Mouse (Mus musculus) monocyte, adult 5-6 weeks (primary cell): Measurements from ENCODE around the gene Gm8947. TPM values are rescaled to one million over a fixed set of nuclear protein-coding genes. Genes with fewer than 3 reads are reported as not detected.
"Not testable (repeated sequence)": the region's sequence is repeated elsewhere in the genome, so short reads cannot be mapped to it uniquely, and the experiment has no call there.

Experiments used
- ATAC-seq: fragments of 153-309, 156-312 bp; replicated peaks from 2 replicates; pipeline ENCODE4 v1.8.0; 2017; ENCODE audit warnings: mild to moderate bottlenecking; ENCODE audit not compliant: low TSS enrichment, insufficient number of reproducible peaks, severe bottlenecking, poor library complexity, low FRiP score
- total RNA-seq: library from RNA; stranded (forward); fragments of 200-1000, 200-491, 200-594 nt; gene quantifications from 3 replicates; pipeline ENCODE4 v1.2.3, GENCODE M21; 2017

The Gm8947 gene
- total RNA-seq, 1 experiment from 2014 or later, result not detected

DNA sequence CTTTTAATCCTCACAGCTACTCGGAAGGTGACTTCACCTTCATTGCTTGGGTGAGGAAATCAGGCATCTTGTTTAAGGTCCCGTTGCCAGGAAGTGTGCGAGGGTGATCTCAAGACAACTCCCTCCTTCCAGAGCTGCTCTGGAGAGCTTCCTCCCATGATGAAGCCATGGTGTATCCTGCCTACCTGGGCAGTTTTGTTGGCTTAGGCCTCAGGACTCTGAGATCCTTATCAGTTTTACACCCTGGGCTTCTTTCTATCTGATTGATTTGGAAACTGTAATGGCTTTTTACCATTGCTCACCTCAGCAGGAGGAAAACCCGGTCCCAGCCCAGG is 14.3 kb upstream of the Gm8947 start:
- no peak for ATAC-seq

DNA sequence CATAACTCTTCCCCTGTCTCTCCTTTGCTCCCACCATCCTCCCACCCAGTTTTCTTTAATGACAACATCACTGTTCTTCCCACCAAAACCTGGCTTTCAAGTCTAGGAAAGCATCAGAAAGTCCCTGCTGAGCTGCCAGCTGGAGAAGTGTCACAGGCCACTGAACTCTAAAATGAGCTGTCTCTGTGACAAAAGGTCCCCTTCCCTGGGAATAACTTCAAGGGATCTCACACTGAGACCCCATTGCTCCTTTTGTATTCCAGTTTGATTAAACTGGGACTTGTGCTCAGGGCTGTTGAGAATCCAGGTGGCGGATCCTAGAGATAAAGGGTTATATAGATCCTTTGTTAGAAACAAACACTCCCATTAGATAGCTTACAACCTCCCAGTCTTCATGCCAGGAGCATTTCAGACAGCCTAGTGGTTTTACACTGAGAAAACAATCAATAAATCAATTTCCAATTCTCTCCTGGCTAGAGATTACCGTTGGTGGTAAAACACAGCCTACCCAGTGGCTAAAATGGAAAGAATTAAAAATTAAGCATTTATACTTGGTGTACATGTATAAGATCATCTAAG is 13.6 kb upstream of the Gm8947 start:
- ATAC-seq, result no peak

DNA sequence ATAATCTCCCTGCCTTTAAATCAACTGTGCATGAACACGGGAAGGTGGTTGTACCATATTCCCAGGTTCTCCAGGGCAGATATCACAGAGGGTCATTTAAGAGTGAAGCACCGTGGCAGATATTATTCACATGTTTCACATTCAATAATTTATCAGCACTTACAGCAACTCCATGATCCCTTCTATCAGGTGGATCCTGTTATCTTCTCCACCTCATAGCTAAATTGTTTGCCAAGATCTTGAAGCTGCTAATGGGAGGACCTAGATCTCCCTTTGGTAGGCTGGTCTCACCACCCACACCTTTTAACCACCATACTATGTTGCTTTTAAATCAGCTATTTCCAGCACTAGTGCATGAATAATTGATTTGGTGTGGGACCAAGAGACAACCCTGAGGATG is 12.0 kb upstream of the Gm8947 start:
- ATAC-seq, result no peak

DNA sequence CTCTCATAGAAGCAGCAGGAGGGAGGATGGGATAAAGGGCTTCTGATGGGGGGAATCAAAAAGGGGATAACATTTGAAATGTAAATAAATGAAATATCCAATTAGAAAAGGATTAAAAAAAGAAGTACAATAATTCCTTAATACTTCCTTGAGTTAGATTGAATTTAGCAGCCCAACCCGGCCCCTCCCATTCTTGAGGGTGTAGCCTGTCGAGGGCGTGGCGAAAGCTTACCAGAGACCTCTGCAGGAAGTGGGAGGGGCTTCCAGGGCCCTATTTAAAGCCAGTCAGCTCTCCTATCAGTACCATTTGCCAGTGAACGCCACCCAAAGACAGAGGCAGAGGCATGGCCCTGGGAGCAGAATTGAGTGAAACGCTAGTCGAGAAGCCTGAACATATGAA is 9.9 kb upstream of the Gm8947 start, which contains the start of gene Gm47985:
Gm47985 (plus strand) TSS at position 272 of the 400 bp plus-strand sequence.
- ATAC-seq, result not testable (repeated sequence)

DNA sequence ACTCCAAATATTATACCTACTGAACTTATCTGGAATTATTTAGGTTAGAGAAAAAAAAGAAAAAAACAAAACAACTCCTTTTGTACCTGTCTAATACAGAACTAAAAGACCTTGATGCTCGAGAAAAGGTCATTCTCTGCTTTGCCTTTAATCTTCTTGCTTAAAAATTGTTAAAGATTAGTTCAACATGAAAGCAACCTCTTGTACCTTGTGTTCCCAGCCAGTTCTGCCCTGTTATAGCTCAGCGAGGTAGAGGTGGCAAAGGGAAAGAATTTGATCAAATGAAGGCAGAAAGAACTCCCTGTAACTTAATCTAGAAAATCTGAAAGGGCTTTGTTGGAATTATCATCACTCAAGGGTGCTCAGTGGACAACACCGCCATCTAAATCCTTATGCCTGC is 6.0 kb upstream of the Gm8947 start:
- not testable (repeated sequence) for ATAC-seq

DNA sequence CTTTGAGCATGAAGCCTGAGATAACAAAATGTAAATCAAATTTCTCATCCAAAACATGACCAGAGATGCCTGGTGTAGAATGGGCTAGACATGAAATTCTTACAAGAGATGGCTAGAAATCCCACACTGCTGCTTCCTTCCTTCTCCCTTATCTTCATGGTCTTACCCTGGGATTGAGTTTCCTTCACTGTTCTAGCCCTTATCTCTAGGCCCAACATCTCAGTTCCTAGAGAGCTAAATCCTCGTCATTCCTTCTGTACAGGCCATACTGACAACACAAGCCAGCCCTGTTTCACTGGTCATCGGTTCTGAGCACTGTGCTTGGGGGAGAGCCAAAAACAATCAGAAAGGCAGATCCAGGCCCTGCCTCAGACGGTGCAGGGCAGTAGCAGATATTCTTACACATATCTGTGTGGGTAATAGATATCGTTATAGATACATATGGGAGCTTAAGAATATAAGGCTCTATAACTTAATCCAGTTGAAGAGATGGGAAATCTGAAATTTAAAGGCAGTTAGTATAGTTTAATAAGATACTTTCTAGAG is 5.2 kb upstream of the Gm8947 start:
- not testable (repeated sequence) for ATAC-seq

DNA sequence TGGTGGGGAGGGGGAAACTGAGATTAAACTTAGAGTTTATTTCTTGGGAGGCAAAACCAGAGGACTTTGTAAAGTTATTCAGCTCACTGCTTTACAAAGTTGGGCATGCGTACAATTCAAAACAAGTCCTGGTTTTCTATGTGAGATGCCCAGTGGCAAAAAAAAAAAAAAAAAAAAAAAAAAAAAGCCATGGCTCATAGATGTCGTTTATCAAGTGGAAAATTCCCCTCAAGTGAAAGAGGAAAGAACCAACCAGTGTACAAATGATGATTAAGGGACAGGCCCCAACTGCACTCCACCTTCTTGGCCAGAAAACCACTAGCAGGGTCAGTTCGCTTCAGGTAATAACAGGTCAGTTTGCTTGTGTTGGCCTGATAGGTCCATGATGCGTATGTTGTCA is 3.7 kb upstream of the Gm8947 start:
- ATAC-seq, result no peak

DNA sequence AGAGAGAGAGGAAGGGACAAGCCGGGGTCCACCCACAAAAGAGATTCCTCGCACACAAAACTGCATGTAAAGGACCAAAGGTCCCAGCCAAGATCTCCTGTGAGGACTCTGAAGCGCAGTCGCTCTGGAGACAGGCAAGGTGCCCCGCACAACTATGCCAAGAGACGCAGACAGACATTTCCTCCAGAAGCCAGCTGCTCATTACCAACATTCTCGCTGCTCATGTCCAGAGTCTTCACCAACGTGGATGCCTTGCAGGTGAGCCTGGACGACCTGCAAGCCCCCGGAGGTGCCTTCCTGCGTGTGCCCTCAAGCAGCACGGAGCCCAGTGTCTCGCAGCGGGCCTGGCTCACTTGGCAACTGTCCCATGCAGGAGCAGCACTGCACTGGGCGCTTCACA is 563 bp downstream of the Gm8947 start:
- ATAC-seq, result not testable (repeated sequence)

DNA sequence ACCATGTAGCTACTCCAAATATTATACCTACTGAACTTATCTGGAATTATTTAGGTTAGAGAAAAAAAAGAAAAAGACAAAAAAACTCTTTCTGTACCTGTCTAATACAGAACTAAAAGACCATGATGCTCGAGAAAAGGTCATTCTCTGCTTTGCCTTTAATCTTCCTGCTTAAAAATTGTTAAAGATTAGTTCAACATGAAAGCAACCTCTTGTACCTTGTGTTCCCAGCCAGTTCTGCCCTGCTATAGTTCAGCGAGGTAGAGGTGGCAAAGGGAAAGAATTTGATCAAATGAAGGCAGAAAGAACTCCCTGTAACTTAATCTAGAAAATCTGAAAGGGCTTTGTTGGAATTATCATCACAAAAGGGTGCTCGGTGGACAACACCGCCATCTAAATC is 3.8 kb downstream of the Gm8947 start:
- ATAC-seq, result not testable (repeated sequence)

DNA sequence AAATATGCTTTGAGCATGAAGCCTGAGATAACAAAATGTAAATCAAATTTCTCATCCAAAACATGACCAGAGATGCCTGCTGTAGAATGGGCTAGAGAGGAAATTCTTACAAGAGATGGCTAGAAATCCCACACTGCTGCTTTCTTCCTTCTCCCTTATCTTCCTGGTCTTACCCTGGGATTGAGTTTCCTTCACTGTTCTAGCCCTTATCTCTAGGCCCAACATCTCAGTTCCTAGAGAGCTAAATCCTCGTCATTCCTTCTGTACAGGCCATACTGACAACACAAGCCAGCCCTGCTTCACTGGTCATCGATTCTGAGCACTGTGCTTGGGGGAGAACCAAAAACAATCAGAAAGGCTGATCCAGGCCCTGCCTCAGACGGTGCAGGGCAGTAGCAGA is 4.5 kb downstream of the Gm8947 start:
- not testable (repeated sequence) for ATAC-seq

DNA sequence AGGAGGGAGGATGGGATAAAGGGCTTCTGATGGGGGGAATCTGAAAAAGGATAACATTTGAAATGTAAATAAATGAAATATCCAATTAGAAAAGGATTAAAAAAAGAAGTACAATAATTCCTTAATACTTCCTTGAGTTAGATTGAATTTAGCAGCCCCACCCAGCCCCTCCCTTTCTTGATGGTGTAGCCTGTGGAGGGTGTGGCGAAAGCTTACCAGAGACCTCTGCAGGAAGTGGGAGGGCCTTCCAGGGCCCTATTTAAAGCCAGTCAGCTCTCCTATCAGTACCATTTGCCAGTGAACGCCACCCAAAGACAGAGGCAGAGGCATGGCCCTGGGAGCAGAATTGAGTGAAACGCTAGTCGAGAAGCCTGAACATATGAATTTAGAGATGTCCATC is 5.9 kb downstream of the Gm8947 start, which contains the start of gene Gm47995:
Gm47995 (plus strand) TSS at position 329 of the 400 bp plus-strand sequence.
- not testable (repeated sequence) for ATAC-seq

DNA sequence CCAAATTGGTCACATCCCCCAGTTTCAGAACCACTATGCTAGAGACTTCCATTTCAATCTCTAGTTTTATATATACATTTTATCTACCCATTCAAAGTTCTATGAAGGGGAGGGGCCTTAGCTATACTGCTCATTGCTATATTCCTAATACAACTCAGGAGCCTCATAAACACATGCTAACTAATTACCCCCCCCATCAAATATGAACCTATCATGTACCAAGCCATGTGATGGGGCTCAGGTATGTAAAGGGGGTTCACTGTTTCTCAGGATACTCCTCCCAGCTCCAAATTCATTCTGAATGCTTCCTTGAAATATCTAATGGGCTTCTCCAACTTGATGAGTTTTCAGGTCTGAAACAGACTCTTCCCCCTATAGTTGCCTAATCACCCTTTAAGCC is 8.4 kb downstream of the Gm8947 start:
- not testable (repeated sequence) for ATAC-seq

DNA sequence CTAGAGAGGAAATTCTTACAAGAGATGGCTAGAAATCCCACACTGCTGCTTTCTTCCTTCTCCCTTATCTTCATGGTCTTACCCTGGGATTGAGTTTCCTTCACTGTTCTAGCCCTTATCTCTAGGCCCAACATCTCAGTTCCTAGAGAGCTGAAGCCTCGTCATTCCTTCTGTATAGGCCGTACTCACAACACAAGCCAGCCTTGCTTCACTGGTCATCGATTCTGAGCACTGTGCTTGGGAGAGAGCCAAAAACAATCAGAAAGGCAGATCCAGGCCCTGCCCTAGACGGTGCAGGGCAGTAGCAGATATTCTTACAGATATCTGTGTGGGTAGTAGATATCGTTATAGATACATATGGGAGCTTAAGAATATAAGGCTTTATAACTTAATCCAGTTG is 10.6 kb downstream of the Gm8947 start:
- ATAC-seq, result not testable (repeated sequence)

DNA sequence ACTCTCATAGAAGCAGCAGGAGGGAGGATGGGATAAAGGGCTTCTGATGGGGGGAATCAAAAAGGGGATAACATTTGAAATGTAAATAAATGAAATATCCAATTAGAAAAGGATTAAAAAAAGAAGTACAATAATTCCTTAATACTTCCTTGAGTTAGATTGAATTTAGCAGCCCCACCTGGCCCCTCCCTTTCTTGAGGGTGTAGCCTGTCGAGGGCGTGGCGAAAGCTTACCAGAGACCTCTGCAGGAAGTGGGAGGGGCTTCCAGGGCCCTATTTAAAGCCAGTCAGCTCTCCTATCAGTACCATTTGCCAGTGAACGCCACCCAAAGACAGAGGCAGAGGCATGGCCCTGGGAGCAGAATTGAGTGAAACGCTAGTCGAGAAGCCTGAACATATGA is 11.6 kb downstream of the Gm8947 start, which contains the start of gene 3110040M04Rik:
3110040M04Rik (plus strand) TSS at position 304 of the 400 bp plus-strand sequence.
- ATAC-seq, result not testable (repeated sequence)

DNA sequence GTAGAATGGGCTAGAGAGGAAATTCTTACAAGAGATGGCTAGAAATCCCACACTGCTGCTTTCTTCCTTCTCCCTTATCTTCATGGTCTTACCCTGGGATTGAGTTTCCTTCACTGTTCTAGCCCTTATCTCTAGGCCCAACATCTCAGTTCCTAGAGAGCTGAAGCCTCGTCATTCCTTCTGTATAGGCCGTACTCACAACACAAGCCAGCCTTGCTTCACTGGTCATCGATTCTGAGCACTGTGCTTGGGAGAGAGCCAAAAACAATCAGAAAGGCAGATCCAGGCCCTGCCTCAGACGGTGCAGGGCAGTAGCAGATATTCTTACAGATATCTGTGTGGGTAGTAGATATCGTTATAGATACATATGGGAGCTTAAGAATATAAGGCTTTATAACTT is 16.3 kb downstream of the Gm8947 start:
- ATAC-seq, result 0 out of 2 replicates have a peak, but pooled peaks have one; percentile 27

DNA sequence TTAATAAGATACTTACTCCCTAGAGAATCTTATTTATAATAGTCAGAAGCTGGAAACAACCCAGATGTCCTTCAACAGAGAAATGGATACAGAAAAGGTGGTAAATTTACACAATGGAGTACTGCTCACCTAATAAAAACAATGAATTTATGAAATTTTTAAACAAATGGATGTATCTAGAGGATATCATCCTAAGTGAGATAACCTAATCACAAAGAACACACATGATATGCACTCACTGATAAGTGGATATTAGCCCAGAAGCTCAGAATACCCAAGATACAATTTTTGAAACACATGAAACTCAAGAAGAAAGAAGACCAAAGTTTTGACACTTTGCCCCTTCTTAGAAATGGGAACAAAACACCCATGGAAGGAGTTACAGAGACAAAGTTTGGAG is 16.8 kb downstream of the Gm8947 start:
- ATAC-seq, result not testable (repeated sequence)

DNA sequence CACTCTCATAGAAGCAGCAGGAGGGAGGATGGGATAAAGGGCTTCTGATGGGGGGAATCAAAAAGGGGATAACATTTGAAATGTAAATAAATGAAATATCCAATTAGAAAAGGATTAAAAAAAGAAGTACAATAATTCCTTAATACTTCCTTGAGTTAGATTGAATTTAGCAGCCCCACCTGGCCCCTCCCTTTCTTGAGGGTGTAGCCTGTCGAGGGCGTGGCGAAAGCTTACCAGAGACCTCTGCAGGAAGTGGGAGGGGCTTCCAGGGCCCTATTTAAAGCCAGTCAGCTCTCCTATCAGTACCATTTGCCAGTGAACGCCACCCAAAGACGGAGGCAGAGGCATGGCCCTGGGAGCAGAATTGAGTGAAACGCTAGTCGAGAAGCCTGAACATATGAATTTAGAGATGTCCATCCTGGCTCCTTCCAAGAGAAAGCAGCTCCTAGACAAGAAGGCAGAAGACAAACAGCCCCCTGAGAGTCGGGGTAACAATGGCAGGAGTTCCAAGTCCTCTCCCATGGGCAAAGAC is 17.7 kb downstream of the Gm8947 start, which contains the start of gene Gm47996:
Gm47996 (plus strand) TSS at position 308 of the 532 bp plus-strand sequence.
- ATAC-seq, result not testable (repeated sequence)

DNA sequence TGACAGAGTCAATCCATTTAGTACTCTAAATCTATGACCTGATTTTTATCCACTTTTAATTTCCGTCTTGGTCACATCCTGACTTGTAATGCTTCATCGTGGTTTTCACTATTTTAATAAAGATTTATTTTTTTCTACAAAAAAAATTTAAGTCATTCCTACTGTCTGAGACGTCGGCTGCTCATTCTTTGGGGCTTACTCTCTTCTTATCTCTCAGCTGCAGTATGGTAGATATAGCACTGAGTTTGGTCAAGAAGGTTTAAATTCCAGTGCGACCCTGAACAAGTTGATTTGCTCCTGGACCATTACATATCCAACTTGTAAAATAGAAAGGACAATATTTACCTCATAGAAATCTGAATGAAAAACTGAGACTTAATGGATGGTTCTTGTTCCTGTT is 19.5 kb downstream of the Gm8947 start:
- ATAC-seq, result not testable (repeated sequence)

DNA sequence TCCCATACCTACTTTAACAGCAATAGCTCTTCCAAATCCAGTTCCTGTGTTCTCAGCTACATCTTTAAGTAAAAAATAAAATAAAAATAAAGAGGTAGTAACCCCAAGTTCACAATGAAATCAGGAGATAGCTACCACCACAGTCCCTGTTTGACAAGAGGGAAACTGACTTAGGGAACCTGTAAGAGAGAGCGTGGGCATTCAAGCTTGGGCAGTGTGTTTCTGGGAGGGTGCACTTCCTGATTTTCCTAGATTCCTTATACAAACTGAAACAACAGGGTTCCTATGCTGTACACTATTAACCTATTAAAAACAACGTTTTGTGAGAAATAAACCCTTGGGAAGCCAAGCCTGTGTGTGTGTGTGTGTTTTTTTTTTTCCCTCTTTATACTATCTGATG is 22.7 kb downstream of the Gm8947 start:
- no peak for ATAC-seq

DNA sequence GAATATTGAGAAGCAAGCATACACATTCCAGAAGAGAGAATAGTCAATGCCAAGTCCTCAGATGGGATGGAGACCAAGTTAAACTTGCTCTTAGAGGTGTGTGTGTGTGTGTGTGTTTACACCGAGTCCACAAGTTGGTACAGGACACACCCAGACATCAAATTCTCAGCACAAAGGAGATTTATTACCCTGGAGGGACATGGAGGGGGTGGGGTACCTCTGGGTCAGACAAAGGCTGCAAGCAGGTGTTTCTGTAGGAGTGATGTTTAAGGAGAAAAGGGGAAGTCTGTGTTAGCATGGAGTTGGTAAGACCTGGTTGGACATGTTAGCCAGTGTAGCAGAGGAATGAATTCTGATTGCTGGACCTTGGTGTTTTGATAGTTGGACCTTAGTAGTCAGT is 23.8 kb downstream of the Gm8947 start:
- no peak for ATAC-seq
